Mouse (Mus musculus) liver, embryonic 14.5 days (tissue): ENCODE results near the gene Scgb3a1. TPM values are rescaled to one million over a fixed set of nuclear protein-coding genes. Genes with fewer than 3 reads are reported as not detected.

Experiments used
- ATAC-seq: fragments of 200-750 bp; cut with Nextera tagmentation; 2 replicates; pipeline ENCODE4 v1.8.0; 2017; ENCODE audit warnings: moderate number of reproducible peaks, mild to moderate bottlenecking, moderate library complexity; ENCODE audit not compliant: insufficient read depth
- DNase-seq, 3 experiments: peaks; one replicate each; pipeline ENCODE4 v3.0.0-alpha.2; 2012 to 2013; ENCODE audit warnings: low read depth in 3 of 3, low spot score in 3 of 3
- H3K27ac ChIP-seq: fragments of 300-500 bp; sonication (generic); 2 replicates; pipeline ENCODE4 v1.5.1; 2014; ENCODE audit warnings: moderate library complexity, mild to moderate bottlenecking, control low read depth, inconsistent platforms
- H3K27me3 ChIP-seq: fragments of 300-500 bp; sonication (generic); 2 replicates; pipeline ENCODE4 v1.6.1; 2014; ENCODE audit warnings: mild to moderate bottlenecking, low read length, moderate library complexity; ENCODE audit not compliant: control insufficient read depth, insufficient read depth
- H3K36me3 ChIP-seq: fragments of 300-500 bp; sonication (generic); replicated peaks from 2 replicates; pipeline ENCODE4 v1.6.1; 2014; ENCODE audit warnings: low read depth; ENCODE audit not compliant: control insufficient read depth, insufficient read depth
- H3K4me1 ChIP-seq, 2 experiments: fragments of 200-500 bp in 1 of 2; fragments of 300-500 bp in 1 of 2; sonication (generic) in 1 of 2; replicated peaks; 2 replicates each; pipeline ENCODE4 v1.6.1; 2012 to 2014; ENCODE audit warnings: antibody characterized with exemption in 1 of 2, inconsistent platforms in 1 of 2, low read length in 1 of 2; ENCODE audit not compliant: control insufficient read depth in 2 of 2, insufficient read depth in 2 of 2
- H3K4me2 ChIP-seq: fragments of 300-500 bp; sonication (generic); 2 replicates; pipeline ENCODE4 v1.6.1; 2014; ENCODE audit warnings: low read depth, mild to moderate bottlenecking, control low read depth, moderate library complexity
- H3K4me3 ChIP-seq, 2 experiments: fragments of 200-500 bp in 1 of 2; fragments of 300-500 bp in 1 of 2; sonication (generic) in 1 of 2; 2 replicates each; pipeline ENCODE4 v1.5.1; 2012 to 2014; ENCODE audit warnings: low read depth in 2 of 2, low read length in 2 of 2, mild to moderate bottlenecking in 2 of 2, control low read depth in 1 of 2, inconsistent platforms in 1 of 2, moderate library complexity in 1 of 2; ENCODE audit not compliant: insufficient read depth in 1 of 2
- H3K9ac ChIP-seq: fragments of 300-500 bp; sonication (generic); replicated peaks from 2 replicates; pipeline ENCODE4 v1.6.1; 2014; ENCODE audit warnings: mild to moderate bottlenecking, control low read depth, moderate library complexity
- H3K9me3 ChIP-seq: fragments of 300-500 bp; sonication (generic); 2 replicates; pipeline ENCODE4 v1.6.1; 2016; ENCODE audit warnings: low read length, mixed read lengths; ENCODE audit not compliant: control insufficient read depth
- CTCF ChIP-seq: IDR thresholded peaks from 2 replicates; pipeline ENCODE4 v1.5.1; 2016; ENCODE audit warnings: antibody characterized with exemption, low read depth, control low read depth
- EP300 ChIP-seq: IDR thresholded peaks from 2 replicates; pipeline ENCODE4 v1.6.1; 2016; ENCODE audit warnings: antibody characterized with exemption, low read depth
- WGBS: fragments of 180-500 bp; shearing (Covaris S2); extraction: QIAGEN DNeasy Blood & Tissue Kit; methylation state at CpG from one replicate; pipeline ENCODE4 v1.1.7; 2014; ENCODE audit not compliant: insufficient replicate concordance; 5-methylcytosine and 5-hydroxymethylcytosine counted together
- polyA plus RNA-seq, 2 experiments: library from polyadenylated mRNA; depleted of rRNA in 1 of 2; stranded (reverse) in 1 of 2; unstranded in 1 of 2; fragments of >200 nt; fragmentation: Nextera tagmentation in 1 of 2; extraction: Ambion mirVana in 1 of 2; gene quantifications; 2 replicates each; pipeline versions ENCODE4 v1.2.1 to v1.2.3; 2012 to 2014

The Scgb3a1 gene
- polyA plus RNA-seq, 2 experiments, result not detected

DNA sequence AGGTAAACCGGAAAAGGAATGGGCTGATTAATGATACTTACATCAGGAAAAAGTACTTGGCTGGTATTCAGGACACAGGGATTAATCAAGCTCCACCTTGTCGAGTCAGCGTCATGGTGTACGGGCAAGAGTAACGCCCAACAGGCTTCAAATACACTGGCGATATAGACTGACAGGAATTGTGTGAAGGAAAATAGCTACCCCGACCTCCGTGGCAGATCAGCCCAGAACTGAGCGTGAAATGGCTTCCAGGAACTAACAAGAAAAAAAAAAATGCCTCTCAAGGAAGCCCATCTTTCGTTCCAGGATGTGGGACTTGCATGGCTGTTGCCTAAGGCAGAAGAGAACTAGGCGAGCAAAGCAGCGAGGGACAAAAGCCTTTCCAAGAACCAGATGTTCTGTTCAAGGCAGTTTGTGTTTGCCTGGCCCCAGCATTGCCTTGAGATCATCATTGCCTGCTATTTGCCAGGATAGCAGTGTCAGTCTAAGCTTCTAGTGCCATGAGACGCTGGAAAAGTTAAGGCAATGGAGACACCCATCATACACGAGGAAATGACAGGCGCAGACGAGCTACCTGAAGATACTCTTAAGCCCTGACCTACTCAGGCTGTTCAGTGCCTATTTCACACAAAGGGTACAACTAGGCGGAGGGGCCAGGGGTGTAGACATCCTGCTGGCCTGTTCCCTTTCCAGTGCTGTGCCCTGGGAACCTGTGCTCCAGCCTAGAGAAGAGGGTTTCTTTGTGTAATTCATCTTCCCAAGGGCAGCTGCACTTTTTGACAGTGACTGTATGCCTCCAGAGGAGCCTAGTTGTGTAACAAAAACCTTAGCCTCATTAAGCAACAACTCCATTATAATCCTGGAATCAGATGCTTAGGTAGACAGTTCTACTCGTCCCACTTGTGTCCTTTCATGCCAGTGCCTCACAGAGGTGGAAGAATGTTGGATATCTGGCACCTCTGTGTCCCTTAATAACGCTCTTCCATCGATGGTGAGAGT, 50.2 kb downstream of the Scgb3a1 start:
- ATAC-seq (peak; percentile 66), DNase-seq (peak; percentile 46 to 58 (median 50))
- WGBS, result 36% methylated on average over 20 of the region's 20 CpGs
- H3K9ac ChIP-seq, result peak overlapping the region; percentile 99
- TF ChIP-seq CTCF (no peak), EP300 (no peak)
- H3K27me3 ChIP-seq, result no peaks in the 10 kb centered on the region
- H3K27ac ChIP-seq, result peak overlapping the region; percentile 88
- H3K9me3 ChIP-seq, result no peaks in the 10 kb centered on the region
- H3K4me1 ChIP-seq, result peaks cover 21 to 24% of the 10 kb centered on the region in 2 experiments
- no peaks in the 10 kb centered on the region; the same call in 1 of the 2 replicates for H3K36me3 ChIP-seq
- peak overlapping the region; percentile 99 for H3K4me2 ChIP-seq
- peak overlapping the region; percentile 35 to 97 for H3K4me3 ChIP-seq

Other genes starting within 250 kb of the Scgb3a1 start
- not detected in 2 replicates for gene Olfr1389, start 240.5 kb upstream of the Scgb3a1 start, polyA plus RNA-seq (2012; rRNA removed)
- gene Olfr1389, start 240.5 kb upstream of the Scgb3a1 start, polyA plus RNA-seq (2014; fragmentation: Nextera tagmentation; extraction: Ambion mirVana), result not detected in 2 replicates
- gene Olfr1388, start 227.0 kb upstream of the Scgb3a1 start, polyA plus RNA-seq (2012; rRNA removed), result 0.04 and 0.10 TPM in 2 replicates
- gene Olfr1388, start 227.0 kb upstream of the Scgb3a1 start, polyA plus RNA-seq (2014; fragmentation: Nextera tagmentation; extraction: Ambion mirVana), result 0.08 TPM in 1 of 2 replicates, not detected in the other
- gene Olfr1387, start 208.3 kb upstream of the Scgb3a1 start, polyA plus RNA-seq (2012; rRNA removed), result not detected in 2 replicates
- gene Olfr1387, start 208.3 kb upstream of the Scgb3a1 start, polyA plus RNA-seq (2014; fragmentation: Nextera tagmentation; extraction: Ambion mirVana), result not detected in 2 replicates
- gene Olfr1386, start 198.6 kb upstream of the Scgb3a1 start, polyA plus RNA-seq (2012; rRNA removed), result not detected in 2 replicates
- not detected in 2 replicates for gene Olfr1386, start 198.6 kb upstream of the Scgb3a1 start, polyA plus RNA-seq (2014; fragmentation: Nextera tagmentation; extraction: Ambion mirVana)
- not detected in 2 replicates for gene Olfr1385, start 174.5 kb upstream of the Scgb3a1 start, polyA plus RNA-seq (2012; rRNA removed)
- gene Olfr1385, start 174.5 kb upstream of the Scgb3a1 start, polyA plus RNA-seq (2014; fragmentation: Nextera tagmentation; extraction: Ambion mirVana), result not detected in 2 replicates
- not detected in 2 replicates for gene Olfr1384, start 156.9 kb upstream of the Scgb3a1 start, polyA plus RNA-seq (2012; rRNA removed)
- not detected in 2 replicates for gene Olfr1384, start 156.9 kb upstream of the Scgb3a1 start, polyA plus RNA-seq (2014; fragmentation: Nextera tagmentation; extraction: Ambion mirVana)
- not detected in 2 replicates for gene Olfr1383, start 144.0 kb upstream of the Scgb3a1 start, polyA plus RNA-seq (2012; rRNA removed)
- gene Olfr1383, start 144.0 kb upstream of the Scgb3a1 start, polyA plus RNA-seq (2014; fragmentation: Nextera tagmentation; extraction: Ambion mirVana), result not detected in 2 replicates
- gene Olfr1382, start 135.4 kb upstream of the Scgb3a1 start, polyA plus RNA-seq (2012; rRNA removed), result not detected in 2 replicates
- not detected in 2 replicates for gene Olfr1382, start 135.4 kb upstream of the Scgb3a1 start, polyA plus RNA-seq (2014; fragmentation: Nextera tagmentation; extraction: Ambion mirVana)
- not detected in 2 replicates for gene Olfr1381, start 120.2 kb upstream of the Scgb3a1 start, polyA plus RNA-seq (2012; rRNA removed)
- not detected in 2 replicates for gene Olfr1381, start 120.2 kb upstream of the Scgb3a1 start, polyA plus RNA-seq (2014; fragmentation: Nextera tagmentation; extraction: Ambion mirVana)
- gene Olfr1380, start 106.7 kb upstream of the Scgb3a1 start, polyA plus RNA-seq (2012; rRNA removed), result not detected in 2 replicates
- gene Olfr1380, start 106.7 kb upstream of the Scgb3a1 start, polyA plus RNA-seq (2014; fragmentation: Nextera tagmentation; extraction: Ambion mirVana), result not detected in 2 replicates
- 2.0 and 2.2 TPM in 2 replicates for gene Flt4, start 54.3 kb upstream of the Scgb3a1 start, polyA plus RNA-seq (2012; rRNA removed)
- 2.5 and 2.8 TPM in 2 replicates for gene Flt4, start 54.3 kb upstream of the Scgb3a1 start, polyA plus RNA-seq (2014; fragmentation: Nextera tagmentation; extraction: Ambion mirVana)
- gene Cnot6, start 49.1 kb downstream of the Scgb3a1 start, polyA plus RNA-seq (2012; rRNA removed), result 14.3 and 21.0 TPM in 2 replicates
- gene Cnot6, start 49.1 kb downstream of the Scgb3a1 start, polyA plus RNA-seq (2014; fragmentation: Nextera tagmentation; extraction: Ambion mirVana), result 18.1 and 21.0 TPM in 2 replicates
- 0.39 TPM in 2 replicates for gene Gfpt2, start 130.6 kb downstream of the Scgb3a1 start, polyA plus RNA-seq (2012; rRNA removed)
- 0.39 and 0.90 TPM in 2 replicates for gene Gfpt2, start 130.6 kb downstream of the Scgb3a1 start, polyA plus RNA-seq (2014; fragmentation: Nextera tagmentation; extraction: Ambion mirVana)
- gene Mapk9, start 183.1 kb downstream of the Scgb3a1 start, polyA plus RNA-seq (2012; rRNA removed), result 8.1 and 11.9 TPM in 2 replicates
- 18.5 and 20.2 TPM in 2 replicates for gene Mapk9, start 183.1 kb downstream of the Scgb3a1 start, polyA plus RNA-seq (2014; fragmentation: Nextera tagmentation; extraction: Ambion mirVana)
- gene Rasgef1c, start 238.2 kb downstream of the Scgb3a1 start, polyA plus RNA-seq (2012; rRNA removed), result 0.04 TPM in 1 of 2 replicates, not detected in the other
- not detected in 2 replicates for gene Rasgef1c, start 238.2 kb downstream of the Scgb3a1 start, polyA plus RNA-seq (2014; fragmentation: Nextera tagmentation; extraction: Ambion mirVana)